Mouse (Mus musculus): ENCODE measurements at regions not wholly inside any gene's neighbourhood (a gene's known extent, or its start where the extent isn't known, plus 50 kb on each side); places are given as distances from the start of the nearest gene placed in this dataset.
A peak's percentile ranks its signal among the peaks of the same experiment; 100 is the strongest.

DNA sequence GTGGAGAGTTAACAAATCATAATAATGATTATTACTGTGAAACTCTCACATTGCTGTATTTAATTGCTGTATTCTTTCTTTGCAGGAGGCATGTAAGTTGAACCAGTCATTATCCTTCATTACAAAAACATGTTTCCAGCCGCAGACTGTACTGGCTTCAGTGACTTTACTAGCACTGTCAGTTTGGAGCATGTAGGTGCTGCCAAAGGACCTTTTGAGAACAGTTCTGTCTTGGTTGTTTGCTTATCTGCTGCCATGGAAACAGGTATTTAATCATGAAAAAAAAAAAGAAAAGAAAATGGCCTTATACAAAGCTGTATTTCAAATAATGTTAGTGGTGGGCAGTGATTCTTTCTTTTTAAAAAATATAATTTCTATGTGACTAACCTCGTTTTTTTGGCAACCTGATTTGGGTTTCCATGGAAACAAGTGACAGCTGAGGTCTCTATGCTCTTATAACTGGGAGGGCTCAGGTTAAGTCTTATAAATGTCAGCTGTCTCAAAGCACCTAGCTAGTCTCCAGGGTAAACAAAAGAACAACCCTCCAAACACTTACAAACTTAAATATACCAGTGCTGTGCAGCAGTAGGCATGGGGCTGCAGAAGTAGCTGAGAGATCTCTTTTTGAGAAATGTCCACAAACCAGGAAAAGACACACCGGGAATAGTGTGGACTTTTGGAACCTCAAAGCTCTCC is 121.2 kb upstream of the D16Ertd472e start:
- intact Hi-C loops (cut with DNase I): no loop called here
- no peak for DNase-seq (ENCODE audit: extremely low spot score in 1 of 2, low spot score in 2 of 2)
- Histone ChIP-seq H3K4me3 (no peak overlapping the region), H3K27ac (no peak overlapping the region)
- no peak for TF ChIP-seq CTCF (IDR thresholded peaks at IDR 0.05)

DNA sequence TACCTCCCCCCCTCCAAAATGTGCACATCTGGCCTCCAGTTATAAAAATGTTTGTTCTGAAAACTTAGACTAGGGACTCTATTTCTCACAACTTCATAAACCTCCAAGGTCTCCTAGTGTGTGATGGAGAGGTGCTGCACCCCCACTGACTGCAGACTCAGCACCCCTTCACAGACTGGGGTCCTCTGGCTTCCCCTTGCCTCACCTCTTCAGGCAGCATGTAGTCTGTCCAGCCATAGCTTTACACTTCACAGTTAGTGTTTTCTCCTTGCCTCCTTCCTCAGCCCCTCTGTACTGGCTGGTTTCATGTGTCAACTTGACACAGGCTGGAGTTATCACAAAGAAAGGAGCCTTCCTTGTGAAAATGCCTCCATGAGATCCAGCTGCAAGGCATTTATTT is 111.7 kb upstream of the D16Ertd472e start:
- TF ChIP-seq CTCF (IDR thresholded peaks at IDR 0.05): no peak
- Histone ChIP-seq H3K4me3 (no peak overlapping the region), H3K27ac (no peak overlapping the region)
- intact Hi-C loops (cut with DNase I): no loop called here
- no peak for DNase-seq (ENCODE audit: extremely low spot score in 1 of 2, low spot score in 2 of 2)

DNA sequence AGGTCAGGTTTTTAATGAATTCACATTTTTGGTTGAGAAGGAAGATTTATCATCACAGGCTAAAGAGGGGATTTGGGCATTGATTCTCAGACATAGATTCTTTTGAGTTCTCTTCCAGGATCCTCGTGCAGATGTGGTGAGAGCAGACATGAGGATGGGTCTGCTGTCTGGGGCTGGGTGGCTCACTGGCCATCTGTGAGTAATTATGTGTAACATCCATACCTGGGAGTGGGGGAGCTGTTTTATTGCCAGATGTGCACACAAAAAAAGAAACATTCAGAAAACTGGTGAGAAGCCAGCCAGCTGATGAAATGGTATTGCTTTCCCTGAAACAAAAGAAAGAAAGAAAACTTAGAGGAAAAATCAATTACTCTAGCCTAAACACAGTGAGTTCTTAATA is 108.7 kb upstream of the D16Ertd472e start:
- DNase-seq (ENCODE audit: extremely low spot score in 1 of 2, low spot score in 2 of 2): no peak
- TF ChIP-seq CTCF (IDR thresholded peaks at IDR 0.05): no peak
- no peak overlapping the region for H3K27ac ChIP-seq
- intact Hi-C loops (cut with DNase I): no loop called here
- no peak overlapping the region for H3K4me3 ChIP-seq

DNA sequence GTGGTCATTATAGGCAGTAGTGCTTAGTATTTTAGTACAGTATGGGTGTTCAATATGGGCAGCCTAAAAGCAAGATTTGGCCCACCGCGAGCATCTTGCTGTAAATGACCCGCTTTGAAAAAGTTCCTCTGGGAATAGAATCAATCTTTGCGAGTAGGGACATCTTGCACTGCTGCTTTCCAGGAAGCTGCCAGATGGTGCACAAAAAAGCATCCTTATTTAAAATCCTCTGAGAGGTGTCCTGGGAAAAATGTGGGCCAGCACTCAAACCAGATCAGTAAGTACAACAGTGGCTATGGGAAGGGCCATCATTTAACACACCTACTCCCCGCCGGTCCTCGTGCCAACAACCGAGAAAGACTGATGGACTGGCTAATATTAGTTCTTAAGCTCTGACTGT is 107.5 kb upstream of the D16Ertd472e start:
- DNase-seq (ENCODE audit: extremely low spot score in 1 of 2, low spot score in 2 of 2): peak in 1 of 2 experiments; percentile 9
- no peak overlapping the region for H3K27ac ChIP-seq
- intact Hi-C loops (cut with DNase I): no loop called here
- no peak for TF ChIP-seq CTCF (IDR thresholded peaks at IDR 0.05)
- H3K4me3 ChIP-seq: no peak overlapping the region

- intact Hi-C loops (cut with DNase I): no loop called here
- DNase-seq (ENCODE audit: extremely low spot score in 1 of 2, low spot score in 2 of 2): no peak
- Histone ChIP-seq H3K27ac (no peak overlapping the region), H3K4me3 (no peak overlapping the region)
- no peak for TF ChIP-seq CTCF (IDR thresholded peaks at IDR 0.05)
Measured at GRCm38 (mm10) chr16:78661126-78661525, 84.6 kb upstream of the D16Ertd472e start.

DNA sequence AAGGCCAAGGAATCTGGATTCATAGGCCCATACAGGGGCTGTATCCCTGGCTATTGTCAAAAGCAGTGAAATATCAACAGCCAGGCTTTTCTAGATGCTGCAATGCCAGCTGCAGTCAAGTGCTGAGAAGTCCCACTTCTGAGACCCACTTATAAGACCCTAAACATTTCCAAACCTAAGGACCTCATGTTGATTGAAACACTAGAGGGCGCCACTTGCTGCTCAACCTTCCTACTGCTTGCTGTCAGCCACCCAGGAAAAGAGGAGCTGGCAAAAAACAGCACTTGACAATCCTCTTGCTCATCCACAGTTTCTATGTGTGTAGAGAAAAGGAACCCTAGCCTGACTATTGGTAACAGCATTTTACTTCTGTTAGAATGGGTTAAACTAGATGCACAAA is 68.2 kb upstream of the D16Ertd472e start:
- intact Hi-C loops (cut with DNase I): loop anchor here (10.0 kb wide), 1 partner anchor 420 kb away; no protein-coding TSS in a partner anchor
- H3K4me3 ChIP-seq: no peak overlapping the region
- no peak overlapping the region for H3K27ac ChIP-seq
- TF ChIP-seq CTCF (IDR thresholded peaks at IDR 0.05): peak; percentile 60
- peak in 1 of 2 experiments; percentile 15 for DNase-seq (ENCODE audit: extremely low spot score in 1 of 2, low spot score in 2 of 2)

GRCm38 (mm10) chr16:78641717-78642116 is 65.2 kb upstream of the D16Ertd472e start:
- Histone ChIP-seq H3K4me3 (no peak overlapping the region), H3K27ac (no peak overlapping the region)
- intact Hi-C loops (cut with DNase I): loop anchor here (10.0 kb wide), 1 partner anchor 423 kb away; no protein-coding TSS in a partner anchor
- no peak for TF ChIP-seq CTCF (IDR thresholded peaks at IDR 0.05)
- no peak for DNase-seq (ENCODE audit: extremely low spot score in 1 of 2, low spot score in 2 of 2)

GRCm38 (mm10) chr16:78641205-78641604 is 64.7 kb upstream of the D16Ertd472e start:
- no peak for DNase-seq (ENCODE audit: extremely low spot score in 1 of 2, low spot score in 2 of 2)
- intact Hi-C loops (cut with DNase I): loop anchor here (10.0 kb wide), 1 partner anchor 424 kb away; no protein-coding TSS in a partner anchor
- Histone ChIP-seq H3K27ac (no peak overlapping the region), H3K4me3 (no peak overlapping the region)
- no peak for TF ChIP-seq CTCF (IDR thresholded peaks at IDR 0.05)

- intact Hi-C loops (cut with DNase I): loop anchor here (1.0 to 10.0 kb wide), 2 partner anchors 313 to 1513 kb away; no protein-coding TSS in a partner anchor
- H3K27ac ChIP-seq: no peak overlapping the region
- DNase-seq (ENCODE audit: extremely low spot score in 1 of 2, low spot score in 2 of 2): no peak
- no peak for TF ChIP-seq CTCF (IDR thresholded peaks at IDR 0.05)
- H3K4me3 ChIP-seq: no peak overlapping the region
Measured at GRCm38 (mm10) chr16:78637452-78637851, 60.9 kb upstream of the D16Ertd472e start.

GRCm38 (mm10) chr16:78637015-78637414 is 60.5 kb upstream of the D16Ertd472e start:
- Histone ChIP-seq H3K4me3 (no peak overlapping the region), H3K27ac (no peak overlapping the region)
- no peak for DNase-seq (ENCODE audit: extremely low spot score in 1 of 2, low spot score in 2 of 2)
- TF ChIP-seq CTCF (IDR thresholded peaks at IDR 0.05): peak; percentile 68
- intact Hi-C loops (cut with DNase I): loop anchor here (1.0 to 10.0 kb wide), 2 partner anchors 313 to 1512 kb away; no protein-coding TSS in a partner anchor

GRCm38 (mm10) chr16:78635774-78636173 is 59.3 kb upstream of the D16Ertd472e start:
- DNase-seq (ENCODE audit: extremely low spot score in 1 of 2, low spot score in 2 of 2): no peak
- Histone ChIP-seq H3K27ac (no peak overlapping the region), H3K4me3 (no peak overlapping the region)
- intact Hi-C loops (cut with DNase I): loop anchor here (1.0 to 10.0 kb wide), 3 partner anchors 183 to 1511 kb away; no protein-coding TSS in a partner anchor
- TF ChIP-seq CTCF (IDR thresholded peaks at IDR 0.05): no peak

DNA sequence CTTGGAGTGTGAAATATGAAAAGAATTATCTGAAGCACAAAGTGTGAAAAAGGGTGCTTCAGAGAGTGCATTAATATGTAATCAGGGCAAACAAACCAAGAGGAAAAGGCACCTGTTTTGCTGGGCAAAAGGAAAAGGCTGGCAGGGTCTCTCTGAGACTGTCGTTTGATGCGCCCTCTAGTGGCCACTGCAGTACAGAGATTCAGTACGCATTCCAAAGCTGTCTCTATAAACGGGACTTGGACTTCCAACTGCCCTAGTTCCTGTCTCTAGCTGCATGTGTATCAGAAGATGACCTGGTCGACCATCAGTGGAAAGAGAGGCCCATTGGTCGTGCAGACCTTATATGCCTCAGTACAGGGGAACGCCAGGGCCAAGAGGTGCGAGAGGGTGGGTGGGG is 58.7 kb upstream of the D16Ertd472e start:
- Histone ChIP-seq H3K27ac (no peak overlapping the region), H3K4me3 (no peak overlapping the region)
- peak; percentile 84 for TF ChIP-seq CTCF (IDR thresholded peaks at IDR 0.05)
- DNase-seq (ENCODE audit: extremely low spot score in 1 of 2, low spot score in 2 of 2): peak; percentile 61 to 66
- intact Hi-C loops (cut with DNase I): loop anchor here (1.0 to 10.0 kb wide), 3 partner anchors 183 to 1510 kb away; no protein-coding TSS in a partner anchor

DNA sequence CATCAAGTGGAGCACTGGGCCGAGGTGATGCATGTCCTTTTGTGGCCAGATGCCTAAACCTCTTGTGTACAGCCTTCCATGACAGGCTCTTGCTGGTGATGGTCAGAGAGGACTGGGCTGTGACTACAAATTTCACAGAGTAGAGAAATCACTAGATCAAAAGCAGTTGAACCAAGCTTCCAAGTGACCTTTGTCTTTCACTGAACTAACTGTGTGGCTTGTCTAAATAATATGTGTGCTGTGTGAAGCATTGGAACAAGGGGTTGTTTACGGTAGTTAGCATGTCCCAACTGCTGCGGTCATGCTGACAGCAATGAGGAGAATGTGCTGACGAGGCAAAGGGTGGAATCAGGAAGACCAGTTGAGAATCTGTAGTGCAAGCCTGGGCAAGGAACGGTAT is 55.3 kb upstream of the D16Ertd472e start:
- DNase-seq (ENCODE audit: extremely low spot score in 1 of 2, low spot score in 2 of 2): no peak
- TF ChIP-seq CTCF (IDR thresholded peaks at IDR 0.05): no peak
- intact Hi-C loops (cut with DNase I): loop anchor here (10.0 kb wide), 1 partner anchor 1507 kb away; no protein-coding TSS in a partner anchor
- H3K4me3 ChIP-seq: no peak overlapping the region
- no peak overlapping the region for H3K27ac ChIP-seq

Measured in left cerebral cortex, adult 2 months (tissue).